Mouse (Mus musculus): ENCODE data around the gene Olfr805.

Olfr805 gene

GRCm38 (mm10) chr10:129729275-129729674, at the start of gene Olfr805:
Olfr805 (minus strand) TSS chr10:129729375.
- no peak for DNase-seq

DNA sequence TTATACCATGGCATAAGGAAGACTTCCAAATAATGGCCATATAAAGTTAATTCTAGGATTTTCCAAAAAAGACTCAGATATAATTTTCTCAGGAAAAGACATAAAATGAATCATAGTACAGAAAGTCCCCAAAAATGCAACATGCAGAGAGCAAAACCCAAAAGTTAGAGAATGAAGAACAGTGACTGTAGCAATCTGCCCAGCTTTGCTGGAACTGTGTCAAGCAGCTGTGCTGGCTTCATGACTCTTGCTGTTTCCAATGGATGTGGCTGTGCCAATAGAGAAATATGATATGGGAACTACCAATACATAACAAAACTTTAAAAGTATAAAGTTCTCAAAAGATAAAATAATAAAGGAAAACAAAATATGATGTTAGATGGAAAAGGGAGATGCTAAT, 48.9 kb upstream of the Olfr805 start:
- DNase-seq: no peak

DNA sequence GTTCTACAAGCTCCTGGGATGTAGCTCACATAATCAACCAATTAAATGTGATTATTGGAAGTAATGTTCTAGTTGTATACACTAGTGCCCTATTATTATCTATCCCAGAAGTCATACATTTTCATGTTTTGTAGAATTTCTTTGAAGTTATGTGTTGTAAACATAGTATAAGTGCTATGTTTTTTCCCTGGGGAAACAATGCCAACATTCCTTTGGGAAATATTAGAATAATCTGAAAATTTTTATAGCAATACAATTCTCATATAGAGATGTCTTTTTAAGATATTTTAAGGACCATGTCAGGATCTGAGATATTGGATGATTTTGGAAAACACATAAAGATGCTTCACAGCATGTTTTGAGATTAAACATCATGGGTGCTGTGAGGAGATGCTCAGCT, 45.2 kb upstream of the Olfr805 start, which contains the start of gene Olfr809:
Gene Olfr809 (plus strand): TSS at position 301 of the 400 bp plus-strand sequence.
- no peak for DNase-seq

- DNase-seq: no peak
Observed at GRCm38 (mm10) chr10:129765182-129765581, 36.0 kb upstream of the Olfr805 start, which contains the start of gene Olfr808. Olfr808 (plus strand) TSS chr10:129765482.

GRCm38 (mm10) chr10:129757693-129758092, 28.5 kb upstream of the Olfr805 start, which contains the start of gene Olfr807:
Olfr807 (minus strand) TSS chr10:129757793.
- no peak for DNase-seq

DNA sequence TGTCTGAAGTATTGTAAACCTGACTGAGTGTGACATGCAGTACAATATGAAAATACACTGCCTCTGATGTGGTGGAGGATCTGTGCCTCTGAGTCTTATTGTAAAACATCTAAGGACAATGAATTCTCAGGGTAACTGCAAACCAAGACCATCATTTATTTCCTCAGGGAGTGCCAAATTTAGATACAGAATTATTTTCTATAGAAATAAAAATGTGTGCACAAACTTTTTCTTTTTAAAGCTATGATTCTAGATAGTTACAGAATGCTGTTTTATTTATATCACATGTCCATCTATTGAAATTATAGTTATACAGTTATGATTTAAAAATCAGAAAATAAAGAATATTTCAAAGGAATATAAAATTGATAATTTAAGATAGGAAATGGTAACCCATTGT, 12.6 kb upstream of the Olfr805 start, which contains the start of gene Olfr806:
Gene Olfr806 (minus strand): TSS at position 101 of the 400 bp plus-strand sequence.
- no peak for DNase-seq

- DNase-seq: no peak
Observed at GRCm38 (mm10) chr10:129702910-129703309, 26.3 kb downstream of the Olfr805 start, which contains the start of gene Olfr804. Olfr804 (plus strand) TSS chr10:129703210.

DNA sequence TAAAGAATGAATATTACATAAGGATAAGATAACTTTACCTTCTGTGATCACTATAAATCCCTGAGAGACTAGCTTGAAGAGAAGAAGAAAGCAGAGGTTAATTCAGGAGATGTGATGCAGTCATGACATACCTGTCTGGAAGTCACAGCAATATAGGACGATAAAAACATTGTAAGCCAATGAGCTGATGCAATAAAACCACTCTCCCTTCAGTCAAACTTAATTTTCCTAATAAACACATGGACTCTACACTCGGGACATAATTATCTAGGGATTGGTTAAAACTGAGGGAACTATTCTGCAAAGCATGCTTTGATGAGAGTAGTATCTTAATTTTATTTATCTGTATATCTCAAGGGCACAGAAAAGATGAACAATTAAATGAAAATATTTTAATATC, 35.0 kb downstream of the Olfr805 start, which contains the start of gene Olfr803:
Gene Olfr803 (minus strand): TSS at position 101 of the 400 bp plus-strand sequence.
- DNase-seq: no peak

GRCm38 (mm10) chr10:129688069-129688468, 41.1 kb downstream of the Olfr805 start, which contains the start of gene Olfr802:
Olfr802 (minus strand) TSS chr10:129688169.
- DNase-seq: no peak

DNA sequence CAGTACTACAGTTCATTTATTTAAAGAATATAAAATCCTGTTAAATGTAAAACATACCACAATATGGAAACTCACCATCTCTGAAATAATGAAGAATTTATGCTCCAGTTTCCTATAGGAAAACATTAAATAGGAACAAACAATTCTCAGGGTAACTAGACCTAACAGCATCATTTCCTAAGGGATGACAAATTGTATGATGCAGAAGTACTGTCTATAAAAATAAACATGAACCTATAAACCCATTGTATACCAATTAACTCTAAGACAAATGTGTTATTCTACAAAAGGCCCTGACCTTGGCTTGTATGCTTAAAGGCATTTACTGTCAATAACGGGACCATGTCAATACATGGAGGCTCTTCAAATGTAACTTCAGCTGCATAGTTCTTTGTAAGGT, 55.4 kb downstream of the Olfr805 start, which contains the start of gene Olfr801:
Gene Olfr801 (minus strand): TSS at position 101 of the 400 bp plus-strand sequence.
- no peak for DNase-seq
